Mouse (Mus musculus): ENCODE results near the gene Bcl9l. TPM values are rescaled to one million over a fixed set of nuclear protein-coding genes. Genes with fewer than 3 reads are reported as not detected.

Gene Bcl9l
- total RNA-seq, 4 experiments from 2014 or later = 36.4 to 43.8 (median 41.7) TPM

DNA sequence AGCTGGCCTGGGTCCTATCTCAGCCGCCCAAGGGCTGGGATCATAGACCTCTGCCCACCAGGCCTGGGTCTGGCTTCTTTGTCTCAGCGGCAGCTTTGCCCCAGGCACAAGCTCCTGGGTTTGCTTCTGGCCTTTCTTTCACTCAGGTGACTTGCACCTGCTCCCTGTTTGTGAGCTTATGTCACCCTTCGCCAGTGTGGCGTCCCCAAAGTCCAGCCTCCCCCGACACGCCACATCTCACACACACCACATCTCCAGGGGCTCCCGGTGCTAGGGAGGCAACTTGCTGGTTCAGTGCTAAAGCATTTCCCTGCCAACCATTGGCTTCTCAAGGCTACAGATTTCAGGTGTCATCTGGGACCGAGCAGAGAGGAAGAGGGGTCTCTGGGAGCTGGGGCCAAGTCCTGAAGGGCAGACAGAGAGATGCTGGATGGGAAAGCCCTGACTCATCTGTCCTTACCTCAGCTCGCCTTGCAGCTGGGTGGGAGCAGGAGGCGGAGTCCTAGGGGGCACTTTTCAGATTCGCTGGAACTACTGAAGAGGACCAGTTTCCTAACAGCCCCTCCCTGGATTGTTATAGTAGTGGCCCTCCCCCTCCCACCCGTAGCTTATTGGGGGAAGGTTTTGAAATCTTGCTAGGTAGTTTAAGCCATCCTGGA, 14.3 kb downstream of the Bcl9l start:
- no peak for DNase-seq (ENCODE audit: low spot score in 2 of 2)

DNA sequence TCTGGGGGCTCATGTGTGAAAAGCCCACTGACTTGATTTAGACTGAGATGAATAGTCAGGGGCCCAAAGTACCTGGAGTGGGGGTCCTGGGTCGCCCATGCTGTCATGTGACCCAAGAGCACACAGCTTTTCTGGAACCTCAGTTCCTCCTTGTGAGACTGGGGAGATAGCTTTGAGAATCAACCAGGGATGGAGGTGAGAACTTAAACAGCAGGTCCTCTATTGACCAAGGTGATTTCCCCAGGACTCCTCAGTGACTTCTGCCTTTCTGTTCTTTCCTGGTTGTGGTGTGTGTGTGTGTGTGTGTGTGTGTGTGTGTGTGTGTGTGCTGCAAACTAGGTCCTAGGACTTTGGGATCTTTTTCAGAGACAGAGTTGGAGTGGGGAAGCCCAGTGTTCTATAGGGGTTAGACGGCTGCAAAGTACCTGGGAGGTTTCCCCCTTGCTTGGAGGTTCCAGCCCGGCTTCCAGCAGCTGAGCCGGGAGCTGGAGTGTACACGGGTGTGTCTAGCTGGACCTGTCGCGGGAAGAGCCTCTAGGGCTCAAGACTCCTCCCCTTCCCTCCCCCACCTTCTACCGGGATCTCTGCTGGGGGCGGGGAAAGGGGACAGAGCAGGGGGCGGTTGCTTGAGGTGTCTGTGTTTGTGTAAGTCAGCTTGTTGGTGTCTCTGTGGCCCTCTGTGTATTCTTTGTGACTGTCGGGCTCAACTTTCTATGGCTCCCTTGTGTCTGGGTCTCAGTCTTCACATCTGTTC, 15.2 kb downstream of the Bcl9l start:
- DNase-seq (ENCODE audit: low spot score in 2 of 2) = peak in 1 of 2 experiments; percentile 30

DNA sequence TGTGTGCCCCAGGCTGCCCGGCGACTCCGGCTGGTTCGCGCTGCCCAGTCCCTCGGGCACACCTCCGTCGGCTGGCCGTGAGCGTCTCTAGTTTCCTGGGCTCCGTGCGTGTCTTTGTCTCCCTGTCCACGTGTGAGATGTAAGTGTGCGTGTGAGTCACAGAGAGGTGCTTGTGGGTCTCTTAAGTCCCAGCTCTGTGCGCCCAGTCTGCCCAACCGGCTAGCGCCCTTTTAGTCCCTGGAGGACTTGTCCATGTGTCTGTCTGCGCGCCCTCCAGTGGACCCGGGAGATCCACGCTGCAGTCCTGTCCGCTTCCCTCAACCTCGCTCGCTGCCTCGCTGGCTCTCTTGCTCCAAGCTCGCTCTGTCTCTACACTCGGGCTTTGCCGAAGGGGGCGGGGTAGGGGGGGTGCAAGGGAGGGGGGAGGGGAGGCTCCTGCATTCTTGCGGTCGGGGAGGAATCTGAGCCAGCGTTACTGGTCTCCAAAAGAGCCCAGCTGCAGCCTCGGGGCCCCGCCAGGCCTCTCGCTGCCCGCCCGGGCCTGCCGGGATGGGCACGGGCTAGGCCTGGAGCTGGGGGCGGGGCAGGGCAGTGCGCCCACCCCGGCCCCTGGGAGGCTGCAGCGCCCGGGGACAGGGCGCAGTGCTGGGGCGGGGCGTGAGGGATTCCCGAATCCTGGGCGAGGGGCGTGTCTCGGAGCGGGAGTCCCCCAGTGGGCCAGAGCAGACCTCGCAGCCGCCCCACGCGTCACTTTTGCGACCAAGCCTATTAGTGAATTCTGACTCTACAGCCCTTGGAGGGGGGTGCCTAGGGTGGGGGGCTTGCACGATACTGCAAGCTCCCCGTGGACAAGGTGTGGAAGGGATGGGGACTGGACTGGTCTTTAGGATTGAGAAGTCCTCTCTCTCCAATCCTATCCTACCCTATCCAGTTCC, 16.1 kb downstream of the Bcl9l start:
- DNase-seq (ENCODE audit: low spot score in 2 of 2) = peak in 1 of 2 experiments; percentile 76

DNA sequence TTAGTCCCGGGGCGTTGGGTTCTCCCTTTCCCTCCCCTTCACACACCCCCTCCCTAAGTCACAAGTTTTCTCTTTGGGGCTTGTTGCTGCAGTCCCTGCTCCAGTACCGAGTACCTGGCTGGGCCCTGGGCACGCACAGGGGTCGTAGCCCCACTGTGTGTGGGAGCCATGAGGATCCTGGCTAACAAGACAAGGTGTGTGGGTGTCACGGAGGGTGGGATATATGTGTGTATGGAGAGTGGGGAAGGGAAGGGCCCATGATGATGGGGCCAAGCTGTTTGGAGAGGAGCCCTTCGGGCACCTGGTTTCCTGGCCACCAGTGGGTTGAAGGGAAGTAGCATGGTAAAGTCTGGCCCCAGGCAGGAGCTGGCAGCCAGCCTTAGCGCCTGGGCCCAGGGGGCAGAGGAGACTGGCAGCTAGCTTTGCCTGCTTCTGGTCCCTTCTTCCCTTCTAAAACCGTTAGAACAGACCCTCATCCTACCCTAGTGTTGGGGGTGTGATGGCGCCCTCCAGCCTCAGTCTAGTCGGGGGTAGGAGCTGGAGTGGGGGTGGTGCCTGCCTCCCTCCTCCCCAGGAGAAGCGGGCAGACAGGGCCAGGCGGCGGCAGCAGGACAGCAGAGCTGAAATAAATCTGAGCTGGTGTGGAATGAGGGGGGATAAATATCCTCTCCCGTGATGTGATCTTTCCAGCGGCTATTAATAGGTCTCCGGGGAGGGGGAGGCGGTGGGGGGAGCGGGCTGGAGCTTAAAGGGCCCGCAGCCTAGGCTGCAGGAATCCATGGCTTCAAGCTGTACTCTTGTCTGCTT, 16.9 kb downstream of the Bcl9l start:
- DNase-seq (ENCODE audit: low spot score in 2 of 2) = peak in 1 of 2 experiments; percentile 70

DNA sequence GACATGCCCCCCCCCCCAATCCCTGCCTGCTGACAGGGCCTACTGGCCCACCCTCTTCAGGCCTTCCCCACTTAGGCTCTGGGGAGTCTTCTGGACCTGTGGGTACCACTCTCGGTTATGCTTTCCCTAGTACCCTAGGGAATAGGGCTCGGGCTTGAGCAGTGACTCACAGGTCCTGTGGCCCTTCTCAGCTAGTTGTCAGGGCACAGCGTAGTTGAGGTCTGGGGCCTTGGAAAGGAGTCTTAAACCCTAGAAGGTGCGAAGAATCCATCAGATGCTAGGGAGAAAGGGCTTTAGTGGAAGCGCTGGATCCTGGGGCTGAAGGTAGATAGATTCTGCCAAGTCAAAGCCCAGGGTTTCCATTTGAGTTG, 17.5 kb downstream of the Bcl9l start:
- DNase-seq (ENCODE audit: low spot score in 2 of 2) = peak in 1 of 2 experiments; percentile 29

DNA sequence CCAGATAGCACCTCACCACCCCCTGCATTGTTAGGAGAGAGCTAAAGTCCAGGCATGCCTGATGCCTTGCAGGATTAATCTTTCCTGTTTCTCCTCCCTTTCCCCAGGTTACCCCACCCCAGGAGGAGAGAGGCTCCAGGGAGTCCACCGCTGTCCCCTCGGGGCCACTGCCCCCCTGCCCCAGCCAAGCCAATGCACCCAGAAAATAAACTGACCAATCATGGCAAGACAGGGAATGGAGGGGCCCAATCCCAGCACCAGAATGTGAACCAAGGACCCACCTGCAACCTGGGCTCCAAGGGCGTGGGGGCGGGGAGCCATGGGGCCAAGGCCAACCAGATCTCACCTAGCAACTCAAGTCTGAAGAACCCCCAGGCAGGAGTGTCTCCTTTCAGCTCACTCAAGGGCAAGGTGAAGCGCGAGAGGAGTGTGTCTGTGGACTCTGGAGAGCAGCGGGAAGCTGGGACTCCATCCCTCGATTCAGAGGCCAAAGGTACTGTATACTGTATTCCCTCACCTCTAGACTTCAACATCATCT, 18.1 kb downstream of the Bcl9l start:
- peak in 1 of 2 experiments; percentile 13 for DNase-seq (ENCODE audit: low spot score in 2 of 2)

DNA sequence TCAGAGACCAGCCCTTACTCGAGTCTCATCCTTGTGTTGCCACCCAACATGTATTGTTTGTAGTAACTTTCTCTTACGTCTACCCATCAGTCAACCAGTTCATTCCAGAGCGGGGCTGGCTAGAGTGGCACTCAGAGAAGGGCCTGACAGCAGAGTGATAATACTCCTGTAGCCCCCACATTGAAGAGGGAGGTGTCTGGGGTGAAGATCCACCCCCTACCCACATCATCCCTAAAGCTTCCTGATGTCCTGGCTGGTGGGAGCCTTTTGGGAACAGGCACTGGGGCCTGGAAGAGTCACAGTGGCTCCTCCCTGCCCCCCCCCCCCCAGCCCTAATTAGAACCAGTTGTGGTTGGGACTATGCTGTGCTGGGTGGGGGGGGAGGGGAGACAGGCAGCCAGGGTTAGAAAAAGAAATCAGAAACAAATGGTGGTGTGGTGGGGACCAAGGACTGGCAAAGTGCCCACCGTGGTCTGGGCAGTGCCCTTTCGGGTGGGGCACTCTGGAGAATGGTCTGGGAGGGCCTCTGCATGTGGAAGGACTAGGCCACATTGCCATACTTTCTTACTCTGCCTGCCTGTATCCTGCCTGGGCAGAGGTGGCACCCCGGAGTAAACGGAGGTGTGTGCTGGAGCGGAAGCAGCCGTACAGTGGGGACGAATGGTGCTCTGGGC, 18.7 kb downstream of the Bcl9l start:
- peak in 1 of 2 experiments; percentile 25 for DNase-seq (ENCODE audit: low spot score in 2 of 2)

DNA sequence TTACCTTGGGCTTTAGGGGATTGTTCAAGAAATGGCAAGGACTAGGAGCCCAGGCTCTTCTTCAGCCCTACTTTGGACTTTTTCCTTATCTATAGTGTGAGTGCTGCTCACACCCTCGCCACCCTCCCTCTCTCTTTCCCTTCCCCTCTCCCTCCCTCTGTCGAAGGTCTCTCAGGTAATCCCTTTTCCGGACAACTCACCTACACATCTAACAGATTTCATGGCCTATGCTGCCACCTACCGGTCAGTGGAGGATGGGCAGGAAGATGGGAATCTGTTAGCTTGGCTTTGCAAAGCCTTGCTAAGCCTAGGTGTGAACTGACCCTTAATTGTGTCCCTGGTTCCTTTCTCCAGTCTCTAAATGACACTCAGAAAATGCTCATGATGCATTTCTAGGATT, 19.4 kb downstream of the Bcl9l start:
- peak in 1 of 2 experiments; percentile 74 for DNase-seq (ENCODE audit: low spot score in 2 of 2)

DNA sequence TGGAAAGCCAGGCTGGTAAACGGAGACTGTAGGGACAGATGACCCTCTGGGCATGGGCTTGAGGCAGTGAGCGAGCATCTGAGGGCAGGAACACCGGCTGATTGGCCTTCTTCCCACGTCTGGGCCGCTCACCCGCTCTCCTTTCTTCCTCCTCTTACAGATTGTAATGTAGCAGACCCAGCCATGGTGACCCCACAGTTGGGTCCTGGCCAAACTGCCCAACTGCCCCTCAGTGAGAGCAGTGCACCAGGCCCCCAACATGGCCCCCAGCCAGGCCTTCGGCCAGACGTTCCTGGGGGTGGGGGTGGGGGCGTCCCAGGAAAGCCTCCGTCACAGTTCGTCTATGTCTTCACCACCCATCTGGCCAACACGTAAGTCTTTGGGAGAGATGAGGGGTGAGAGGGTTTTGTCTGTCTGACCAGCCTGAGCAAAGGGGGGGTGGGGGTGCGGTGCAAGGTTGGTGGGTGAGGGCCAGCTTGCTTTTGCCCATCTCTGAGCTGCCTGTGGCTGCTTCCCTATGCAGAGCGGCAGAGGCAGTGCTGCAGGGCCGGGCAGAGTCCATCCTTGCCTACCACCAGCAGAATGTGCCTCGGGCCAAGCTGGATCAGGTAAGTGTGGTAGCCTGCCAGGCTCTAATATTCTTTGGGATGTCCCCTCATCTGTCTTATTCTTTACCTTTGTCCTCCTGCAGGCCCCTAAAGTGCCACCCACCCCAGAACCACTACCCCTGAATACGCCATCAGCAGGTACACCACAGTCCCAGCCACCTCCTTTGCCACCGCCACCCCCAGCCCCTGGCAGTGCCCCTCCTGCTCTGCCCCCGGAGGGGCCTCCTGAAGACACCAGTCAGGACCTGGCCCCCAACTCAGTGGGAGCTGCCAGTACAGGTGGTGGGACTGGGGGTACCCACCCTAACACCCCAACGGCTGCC, 22.5 kb downstream of the Bcl9l start:
- peak in 1 of 2 experiments; percentile 28 for DNase-seq (ENCODE audit: low spot score in 2 of 2)

DNA sequence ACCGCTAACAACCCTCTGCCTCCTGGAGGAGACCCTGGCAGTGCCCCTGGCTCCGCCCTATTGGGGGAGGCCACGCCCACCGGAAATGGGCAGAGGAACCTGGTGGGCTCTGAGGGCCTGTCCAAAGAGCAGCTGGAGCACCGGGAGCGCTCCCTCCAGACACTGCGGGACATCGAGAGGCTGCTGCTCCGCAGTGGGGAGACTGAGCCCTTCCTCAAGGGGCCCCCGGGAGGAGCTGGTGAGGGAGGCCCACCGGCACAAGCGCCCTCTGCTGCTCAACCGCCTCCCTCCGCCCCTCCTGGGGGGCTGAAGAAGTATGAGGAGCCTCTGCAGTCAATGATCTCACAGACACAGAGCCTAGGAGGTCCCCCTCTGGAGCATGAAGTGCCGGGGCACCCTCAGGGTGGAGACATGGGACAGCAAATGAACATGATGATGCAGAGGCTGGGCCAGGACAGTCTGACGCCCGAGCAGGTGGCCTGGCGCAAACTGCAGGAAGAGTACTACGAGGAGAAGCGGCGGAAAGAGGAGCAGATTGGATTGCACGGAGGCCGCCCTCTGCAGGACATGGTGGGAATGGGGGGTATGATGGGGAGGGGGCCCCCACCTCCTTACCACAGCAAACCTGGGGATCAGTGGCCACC, 23.3 kb downstream of the Bcl9l start:
- peak in 1 of 2 experiments; percentile 38 for DNase-seq (ENCODE audit: low spot score in 2 of 2)

DNA sequence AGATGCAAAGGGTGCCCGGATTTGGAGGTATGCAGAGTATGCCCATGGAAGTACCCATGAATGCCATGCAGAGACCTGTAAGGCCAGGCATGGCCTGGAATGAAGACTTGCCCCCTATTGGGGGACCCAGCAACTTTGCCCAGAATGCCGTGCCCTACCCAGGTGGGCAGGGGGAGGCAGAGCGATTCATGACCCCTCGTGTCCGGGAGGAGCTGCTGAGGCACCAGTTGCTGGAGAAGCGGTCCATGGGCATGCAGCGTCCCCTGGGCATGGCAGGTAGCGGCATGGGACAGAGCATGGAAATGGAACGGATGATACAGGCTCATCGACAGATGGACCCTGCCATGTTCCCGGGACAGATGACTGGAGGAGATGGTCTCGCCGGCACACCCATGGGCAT, 23.9 kb downstream of the Bcl9l start:
- DNase-seq (ENCODE audit: low spot score in 2 of 2) = no peak

DNA sequence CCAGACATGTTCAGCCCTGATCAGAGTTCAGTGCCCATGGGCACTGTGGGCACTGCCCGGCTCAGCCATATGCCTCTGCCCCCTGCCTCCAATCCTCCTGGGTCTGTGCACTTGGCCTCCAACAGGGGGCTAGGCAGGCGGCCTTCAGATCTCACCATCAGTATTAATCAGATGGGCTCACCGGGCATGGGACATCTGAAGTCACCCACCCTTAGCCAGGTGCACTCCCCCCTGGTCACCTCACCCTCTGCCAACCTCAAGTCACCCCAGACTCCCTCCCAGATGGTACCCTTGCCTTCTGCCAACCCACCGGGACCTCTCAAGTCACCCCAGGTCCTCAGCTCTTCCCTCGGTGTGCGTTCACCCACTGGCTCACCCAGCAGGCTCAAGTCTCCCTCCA, 24.7 kb downstream of the Bcl9l start:
- DNase-seq (ENCODE audit: low spot score in 2 of 2) = no peak

DNA sequence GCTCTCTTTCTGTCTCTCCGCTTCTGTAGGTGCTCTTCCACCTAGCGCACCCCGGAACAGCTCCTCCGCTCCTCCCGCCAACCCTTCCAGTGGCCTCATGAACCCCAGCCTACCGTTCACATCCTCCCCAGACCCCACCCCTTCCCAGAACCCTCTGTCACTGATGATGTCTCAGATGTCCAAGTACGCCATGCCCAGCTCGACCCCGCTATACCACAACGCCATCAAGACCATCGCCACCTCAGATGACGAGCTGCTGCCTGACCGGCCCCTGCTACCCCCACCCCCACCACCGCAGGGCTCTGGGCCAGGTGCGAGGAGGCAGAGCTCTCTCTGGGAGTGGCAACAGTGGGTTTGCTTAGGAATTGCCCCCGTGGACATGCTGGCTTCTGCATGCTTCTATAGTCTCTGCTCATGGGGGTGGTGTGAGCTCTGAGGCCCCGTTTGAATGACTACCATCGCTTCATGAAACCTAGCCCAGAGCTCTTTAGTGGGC, 25.5 kb downstream of the Bcl9l start:
- DNase-seq (ENCODE audit: low spot score in 2 of 2) = no peak

DNA sequence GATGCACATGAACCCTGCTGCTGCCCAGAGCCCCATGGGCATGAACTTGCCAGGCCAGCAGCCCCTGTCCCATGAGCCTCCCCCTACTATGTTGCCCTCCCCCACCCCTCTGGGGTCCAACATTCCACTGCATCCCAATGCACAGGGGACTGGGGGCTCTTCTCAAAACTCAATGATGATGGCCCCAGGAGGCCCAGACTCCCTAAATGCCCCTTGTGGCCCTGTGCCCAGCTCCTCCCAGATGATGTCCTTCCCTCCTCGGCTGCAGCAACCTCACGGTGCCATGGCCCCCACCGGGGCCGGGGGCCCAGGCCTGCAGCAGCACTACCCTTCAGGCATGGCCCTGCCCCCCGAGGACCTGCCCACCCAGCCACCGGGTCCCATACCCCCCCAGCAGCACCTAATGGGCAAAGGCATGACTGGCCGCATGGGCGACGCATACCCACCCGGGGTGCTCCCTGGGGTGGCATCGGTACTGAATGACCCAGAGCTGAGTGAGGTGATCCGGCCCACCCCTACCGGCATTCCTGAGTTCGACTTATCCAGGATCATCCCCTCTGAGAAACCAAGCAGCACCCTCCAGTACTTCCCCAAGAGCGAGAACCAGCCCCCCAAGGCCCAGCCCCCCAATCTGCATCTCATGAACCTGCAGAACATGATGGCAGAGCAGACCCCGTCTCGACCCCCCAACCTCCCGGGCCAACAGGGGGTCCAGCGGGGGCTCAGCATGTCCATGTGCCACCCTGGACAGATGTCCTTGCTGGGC, 26.3 kb downstream of the Bcl9l start:
- no peak for DNase-seq (ENCODE audit: low spot score in 2 of 2)

DNA sequence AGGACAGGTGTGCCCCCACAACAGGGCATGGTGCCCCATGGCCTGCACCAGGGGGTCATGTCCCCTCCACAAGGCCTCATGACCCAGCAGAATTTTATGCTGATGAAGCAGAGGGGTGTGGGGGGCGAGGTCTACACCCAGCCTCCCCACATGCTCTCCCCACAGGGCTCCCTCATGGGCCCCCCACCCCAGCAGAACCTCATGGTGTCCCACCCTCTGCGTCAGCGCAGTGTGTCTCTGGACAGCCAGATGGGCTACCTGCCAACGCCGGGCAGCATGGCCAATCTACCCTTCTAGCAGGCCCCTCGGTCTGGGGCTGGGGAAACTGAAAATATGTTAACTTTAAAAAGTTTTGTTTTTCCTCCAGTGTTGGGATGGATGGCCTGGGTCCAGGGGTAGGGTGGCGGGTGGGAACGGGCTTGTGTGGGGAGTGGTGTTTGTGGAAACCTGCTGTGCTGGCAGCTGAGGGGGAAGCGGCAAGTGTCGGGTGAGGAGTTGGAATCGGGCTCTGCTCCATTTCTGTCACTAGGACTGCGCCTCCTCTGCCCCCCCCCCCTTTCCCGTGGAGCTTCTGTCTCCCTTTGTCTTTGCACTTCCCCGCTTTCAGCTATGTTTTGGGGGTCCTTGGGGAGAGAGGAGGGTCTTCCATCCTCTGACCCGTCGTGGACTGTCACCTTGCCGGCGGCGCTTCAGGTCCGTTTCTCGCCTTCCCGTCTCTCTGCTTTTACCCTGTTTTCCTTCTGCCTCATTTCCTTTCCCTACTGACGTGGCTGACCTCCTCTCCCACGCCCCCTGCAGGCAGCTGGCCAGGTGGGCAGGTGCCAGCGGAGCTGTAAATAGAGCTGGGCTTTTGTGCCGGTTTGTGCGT, 27.1 kb downstream of the Bcl9l start:
- DNase-seq (ENCODE audit: low spot score in 2 of 2) = peak; percentile 83 to 85

DNA sequence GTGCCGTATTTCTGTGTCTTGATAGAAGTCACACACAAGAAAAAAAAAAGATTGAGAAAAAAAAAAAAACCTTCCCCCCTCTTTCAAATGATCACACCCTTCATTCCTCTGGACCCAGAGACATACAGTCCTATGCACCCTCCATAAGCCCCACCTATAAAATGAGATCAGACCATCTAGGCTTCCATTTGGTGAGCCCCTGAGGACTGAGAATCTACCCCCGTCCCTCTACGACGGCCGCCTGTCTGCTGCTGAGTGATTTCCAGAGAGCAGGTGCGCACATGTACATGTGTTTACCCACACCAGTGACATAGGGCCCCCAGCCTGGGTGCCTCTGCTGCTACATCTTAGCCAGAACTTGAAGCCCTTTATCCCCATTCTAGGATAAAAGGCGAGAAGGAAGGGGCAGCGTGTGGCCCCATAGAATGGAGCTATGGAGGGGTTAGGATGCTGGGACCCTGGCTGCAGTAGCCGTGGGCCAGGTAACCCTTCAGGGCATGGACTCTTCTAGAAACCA, 27.8 kb downstream of the Bcl9l start:
- no peak for DNase-seq (ENCODE audit: low spot score in 2 of 2)

Measured in gastrocnemius, adult 8-10 months (tissue).